Mouse (Mus musculus): ENCODE data around the gene Ubp1.
"Not testable (repeated sequence)": the region's sequence is repeated elsewhere in the genome, so short reads cannot be mapped to it uniquely, and the experiment has no call there.

Gene Ubp1

DNA sequence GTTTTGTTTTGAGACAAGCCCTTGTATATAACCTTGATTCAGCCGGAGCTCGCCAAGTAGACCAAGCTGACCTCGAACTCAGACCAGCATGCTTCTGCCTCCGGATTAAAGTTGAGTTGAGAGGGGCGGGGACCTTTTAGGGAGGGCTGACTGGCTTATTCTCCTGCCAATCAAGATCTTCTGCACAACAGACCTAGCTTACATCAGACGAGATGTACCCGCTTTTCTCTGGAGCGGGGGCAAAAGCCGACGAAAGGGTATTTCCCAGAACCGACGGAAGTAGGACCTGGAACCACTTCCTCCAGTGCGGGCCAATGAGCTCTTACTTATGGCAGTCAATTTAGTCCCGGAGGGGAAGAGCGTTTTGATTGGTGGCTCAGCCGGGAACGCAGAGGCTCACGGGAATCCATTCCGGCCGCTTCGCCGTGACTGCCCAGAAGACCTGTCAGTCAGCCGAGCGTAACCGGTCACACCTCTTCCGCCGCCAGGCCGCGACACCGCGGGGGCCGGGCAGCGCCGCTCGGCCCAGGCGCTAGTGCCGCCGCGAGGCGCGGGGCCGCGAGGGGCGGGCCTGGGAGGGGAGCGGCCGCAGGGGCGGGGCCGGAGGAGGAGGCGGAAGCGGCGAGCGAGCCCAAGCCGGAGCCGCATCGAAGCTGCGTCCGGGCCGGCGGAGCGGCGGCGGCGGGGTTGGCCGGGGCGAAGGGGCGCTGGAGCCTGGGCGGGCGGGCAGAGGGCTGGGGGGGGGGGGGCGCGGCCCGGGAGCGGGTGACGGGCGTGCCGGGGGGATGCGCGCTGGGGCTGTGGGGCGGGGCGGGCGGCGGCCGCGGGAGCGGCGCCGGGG is at the start of gene Ubp1:
Gene Ubp1, plus strand, starts transcription at position 401 of the 841 bp plus-strand sequence.
- in situ Hi-C loops (cut with MseI, MboI), result no loop called here

DNA sequence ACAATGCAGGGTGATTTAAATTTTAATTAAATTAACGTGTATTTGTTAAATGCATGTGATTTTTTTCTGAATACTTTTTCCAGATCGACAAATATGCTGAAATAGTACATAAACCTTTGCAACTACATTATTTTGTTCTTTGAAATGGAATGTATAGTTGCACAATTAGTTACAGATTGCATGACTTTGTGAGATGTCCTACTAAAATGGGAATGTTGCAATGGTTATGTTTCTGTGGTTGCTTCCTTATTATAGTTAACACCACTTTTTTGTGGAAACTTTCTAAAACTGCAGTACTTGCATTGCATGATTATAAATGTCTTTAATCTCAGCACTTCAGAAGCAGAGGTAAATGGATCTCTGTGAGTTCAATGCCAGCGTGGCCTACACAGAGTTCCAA is 35.8 kb upstream of the Ubp1 start:
- in situ Hi-C loops (cut with MseI, MboI), result no loop called here

DNA sequence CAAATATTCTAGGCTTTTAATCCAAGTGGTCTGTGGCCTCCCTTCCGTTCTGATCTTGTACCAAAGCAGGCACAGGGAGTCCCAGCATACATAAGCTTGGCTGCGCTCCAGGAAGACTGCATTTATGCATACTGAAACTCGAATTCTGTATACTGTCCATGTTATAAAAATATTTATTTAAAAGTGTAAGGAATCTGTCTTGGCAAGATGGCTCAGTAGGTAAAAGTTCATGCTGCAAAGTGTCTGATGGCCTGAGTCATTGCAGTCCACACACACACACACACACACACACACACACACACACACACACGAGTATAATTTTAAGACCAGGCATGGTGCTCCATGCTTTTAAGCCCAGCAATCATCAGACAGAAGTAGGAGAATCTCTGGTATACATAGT is 27.6 kb upstream of the Ubp1 start:
- in situ Hi-C loops (cut with MseI, MboI), result no loop called here

DNA sequence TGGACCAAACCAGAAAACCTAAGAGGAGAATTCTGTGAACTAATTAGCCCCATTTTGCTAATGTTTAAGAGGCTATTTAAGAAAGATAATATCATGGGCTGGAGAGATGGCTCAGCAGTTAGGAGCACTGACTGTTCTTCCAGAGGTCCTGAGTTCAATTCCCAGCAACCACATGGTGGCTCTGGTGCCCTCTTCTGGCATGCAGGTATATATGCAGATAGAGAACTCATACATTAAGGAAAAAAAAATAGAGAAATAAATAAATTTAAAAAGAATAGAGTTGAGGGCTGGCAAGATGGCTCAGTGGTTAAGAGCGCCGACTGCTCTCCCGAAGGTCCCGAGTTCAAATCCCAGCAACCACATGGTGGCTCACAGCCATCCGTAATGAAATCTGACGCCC is 26.4 kb upstream of the Ubp1 start:
- in situ Hi-C loops (cut with MseI, MboI), result not testable (repeated sequence)

DNA sequence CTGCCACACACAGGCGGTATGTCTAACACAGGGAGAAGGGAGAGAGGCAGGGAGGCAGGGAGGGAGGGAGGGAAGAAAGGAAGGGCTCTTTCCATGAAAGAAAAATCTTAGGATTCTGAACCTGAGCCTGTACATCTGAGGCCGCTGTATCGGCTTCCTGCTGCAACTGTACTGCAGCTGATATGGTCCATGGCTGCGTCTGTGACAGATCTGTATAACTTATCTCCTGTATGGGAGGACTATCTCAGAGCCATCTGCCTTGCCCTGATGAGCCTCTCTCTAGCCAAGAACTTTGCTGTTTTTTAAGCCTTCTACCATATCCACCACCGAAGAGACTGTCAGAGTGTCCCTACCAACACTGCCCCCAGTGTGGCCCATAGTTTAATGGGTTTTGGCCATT is 14.9 kb upstream of the Ubp1 start:
- in situ Hi-C loops (cut with MseI, MboI), result no loop called here

DNA sequence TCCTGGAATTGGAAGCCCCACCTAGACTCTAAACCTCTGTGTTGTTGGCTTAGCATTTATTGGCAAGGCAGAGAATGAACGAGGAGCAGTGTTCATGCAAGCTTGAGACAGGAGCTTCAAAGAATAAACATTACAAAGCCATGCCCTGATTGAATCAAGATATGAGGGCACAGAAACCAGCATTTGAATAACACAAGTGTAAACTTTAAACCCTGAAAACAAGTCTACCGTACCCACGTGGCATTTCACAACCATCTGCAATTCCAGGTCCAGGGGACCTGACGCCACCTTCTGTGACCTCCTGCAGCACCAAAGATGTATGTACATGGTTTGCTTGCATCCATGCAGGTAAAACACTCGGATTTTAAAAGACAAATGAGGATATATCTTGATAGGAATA is 8.1 kb upstream of the Ubp1 start:
- in situ Hi-C loops (cut with MseI, MboI), result no loop called here

DNA sequence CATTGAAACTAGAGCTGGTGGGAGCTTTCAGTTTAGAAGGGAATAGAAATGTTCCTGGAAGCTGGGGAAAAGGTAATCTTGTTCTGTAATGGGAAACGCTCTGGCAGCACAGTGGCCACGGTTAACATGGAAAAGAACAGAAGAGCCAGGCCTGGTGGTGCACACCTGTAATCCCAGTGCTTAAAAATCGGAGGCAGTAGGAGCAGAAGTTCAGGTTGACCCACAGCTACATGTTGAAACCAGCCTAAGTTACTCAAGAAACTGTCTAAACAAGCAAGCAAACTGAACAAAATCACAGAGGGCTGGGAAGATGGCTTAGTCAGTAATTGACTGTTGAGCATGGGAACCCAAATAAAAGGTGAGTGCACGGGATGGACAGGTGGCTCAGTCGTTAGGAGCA is 5.9 kb upstream of the Ubp1 start:
- in situ Hi-C loops (cut with MseI, MboI), result no loop called here

DNA sequence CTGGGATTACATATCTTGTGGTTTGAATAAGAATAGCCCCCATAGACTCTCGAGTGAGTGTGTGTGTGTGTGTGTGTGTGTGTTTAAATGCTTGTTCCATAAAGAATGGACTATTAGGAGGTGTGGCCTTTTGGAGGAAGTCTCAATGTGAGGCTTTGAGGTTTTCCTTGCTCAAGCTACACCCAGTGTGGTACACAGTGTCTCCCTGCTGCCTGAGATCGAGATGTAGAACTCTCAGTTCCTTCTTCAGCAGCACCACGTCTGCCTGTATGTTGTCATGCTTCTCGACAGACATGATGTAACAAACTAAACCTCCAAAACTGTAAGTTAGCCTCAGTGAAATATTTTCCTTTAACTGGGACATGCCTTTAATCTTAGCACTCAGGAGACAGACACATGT is 2.1 kb upstream of the Ubp1 start:
- in situ Hi-C loops (cut with MseI, MboI), result no loop called here

DNA sequence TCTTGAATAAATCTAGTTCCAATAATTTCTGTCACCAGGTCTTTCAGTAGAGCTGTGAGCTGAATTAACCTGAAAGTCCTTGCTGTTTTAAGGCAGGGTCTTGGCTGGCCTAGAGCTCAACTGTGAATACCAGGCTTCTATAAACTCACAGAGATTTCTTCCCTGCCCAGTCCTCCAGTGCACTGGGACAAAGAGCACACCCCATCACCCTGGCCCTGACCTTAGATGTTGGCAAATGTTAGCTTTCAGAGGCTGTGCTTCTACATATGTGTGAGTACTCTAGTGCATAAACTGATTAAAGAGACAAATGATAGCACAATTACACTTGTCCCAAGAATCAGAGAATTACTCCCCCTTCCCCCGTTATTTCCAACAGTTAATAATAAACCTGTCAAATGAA is 1.1 kb upstream of the Ubp1 start:
- in situ Hi-C loops (cut with MseI, MboI), result no loop called here

DNA sequence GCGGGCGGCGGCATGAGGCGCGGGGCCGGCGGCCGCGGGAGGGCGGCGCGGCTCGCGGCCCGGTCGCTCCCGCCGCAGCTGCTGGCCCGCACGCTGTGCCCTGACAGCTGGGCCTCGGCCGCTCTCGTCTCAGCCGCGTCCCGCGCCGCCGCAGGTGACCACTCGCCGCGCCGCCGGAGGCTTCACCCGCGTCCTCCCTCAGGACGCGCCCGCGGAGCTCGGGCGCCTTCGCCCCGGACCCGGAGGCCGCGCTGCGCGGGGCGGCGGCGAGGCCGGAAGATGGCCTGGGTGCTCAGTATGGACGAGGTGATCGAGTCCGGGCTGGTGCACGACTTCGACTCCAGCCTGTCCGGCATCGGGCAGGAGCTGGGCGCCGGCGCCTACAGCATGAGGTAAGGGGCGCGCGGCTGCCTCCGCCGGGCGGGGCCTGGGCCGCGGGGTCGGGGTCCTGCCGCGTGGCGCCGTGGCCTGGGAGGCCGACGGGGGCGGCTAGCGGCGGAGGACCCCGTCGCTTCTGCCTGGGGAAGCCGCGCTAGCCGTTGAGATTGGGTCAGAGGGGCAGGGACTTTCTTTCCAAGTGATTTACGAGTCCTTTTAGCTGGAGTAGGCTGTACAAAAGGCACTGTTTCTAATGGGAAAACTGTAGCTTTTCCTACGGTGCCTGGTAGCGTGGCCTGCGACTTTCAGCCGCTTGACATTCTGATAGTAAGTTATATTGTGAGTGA is 803 bp downstream of the Ubp1 start:
- in situ Hi-C loops (cut with MseI, MboI), result no loop called here

DNA sequence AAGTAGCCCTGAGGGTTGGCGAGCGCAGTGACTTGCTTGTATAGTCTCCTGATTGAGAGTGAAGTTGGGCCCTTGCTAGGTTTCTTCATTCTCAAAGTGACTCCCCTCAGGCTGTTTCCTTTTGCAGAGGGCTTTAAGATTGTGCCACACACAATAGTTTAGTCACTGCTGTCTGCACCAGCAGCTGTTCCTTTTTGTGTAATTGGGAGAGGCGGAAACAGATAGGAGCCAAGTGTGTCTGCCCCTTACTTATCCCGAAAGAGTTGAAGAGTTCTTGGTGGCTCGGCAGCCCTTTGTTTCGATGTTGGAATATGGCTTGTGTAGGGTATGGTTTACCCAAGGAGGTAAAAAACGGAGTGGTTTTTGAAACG is 1.4 kb downstream of the Ubp1 start:
- in situ Hi-C loops (cut with MseI, MboI), result no loop called here

DNA sequence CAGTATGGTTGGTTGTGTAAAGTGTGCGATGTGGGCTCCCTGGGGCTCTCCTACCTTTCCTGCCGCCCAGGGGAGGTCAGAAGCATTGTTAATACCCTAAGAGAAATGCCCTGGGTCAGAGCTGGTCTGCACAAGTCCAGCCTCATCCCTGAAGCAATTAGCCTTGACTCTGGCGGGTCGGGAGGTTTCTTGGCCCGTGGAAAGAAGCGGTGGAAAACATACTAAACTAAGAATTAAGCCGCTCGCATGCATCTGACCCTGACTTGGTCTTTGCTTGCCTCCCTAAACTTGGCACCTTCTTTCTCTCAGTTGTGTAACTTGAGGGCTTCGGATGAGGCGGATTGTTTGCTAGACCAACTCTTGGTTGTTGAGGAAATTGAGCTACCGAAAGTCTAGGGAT is 1.8 kb downstream of the Ubp1 start:
- in situ Hi-C loops (cut with MseI, MboI), result no loop called here

DNA sequence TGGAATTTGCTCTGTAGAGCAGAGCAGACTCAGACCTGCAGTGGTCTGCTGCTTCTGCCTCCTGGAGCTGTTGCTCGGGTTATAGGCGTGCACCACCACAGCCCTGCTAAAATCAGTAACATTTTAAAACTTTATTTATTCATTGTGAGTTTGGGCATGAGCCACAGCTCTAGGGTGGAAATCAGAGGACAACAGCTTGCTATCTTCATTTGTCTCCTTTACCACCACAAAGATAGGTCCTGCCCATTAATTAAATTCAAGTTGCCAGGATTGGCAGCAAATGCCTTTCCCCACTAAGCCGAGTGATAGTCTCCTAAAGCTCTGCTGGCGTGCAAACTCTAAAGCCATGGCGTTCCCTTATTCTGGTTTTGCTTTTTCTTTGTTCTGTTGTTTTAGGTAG is 4.9 kb downstream of the Ubp1 start:
- in situ Hi-C loops (cut with MseI, MboI), result no loop called here

DNA sequence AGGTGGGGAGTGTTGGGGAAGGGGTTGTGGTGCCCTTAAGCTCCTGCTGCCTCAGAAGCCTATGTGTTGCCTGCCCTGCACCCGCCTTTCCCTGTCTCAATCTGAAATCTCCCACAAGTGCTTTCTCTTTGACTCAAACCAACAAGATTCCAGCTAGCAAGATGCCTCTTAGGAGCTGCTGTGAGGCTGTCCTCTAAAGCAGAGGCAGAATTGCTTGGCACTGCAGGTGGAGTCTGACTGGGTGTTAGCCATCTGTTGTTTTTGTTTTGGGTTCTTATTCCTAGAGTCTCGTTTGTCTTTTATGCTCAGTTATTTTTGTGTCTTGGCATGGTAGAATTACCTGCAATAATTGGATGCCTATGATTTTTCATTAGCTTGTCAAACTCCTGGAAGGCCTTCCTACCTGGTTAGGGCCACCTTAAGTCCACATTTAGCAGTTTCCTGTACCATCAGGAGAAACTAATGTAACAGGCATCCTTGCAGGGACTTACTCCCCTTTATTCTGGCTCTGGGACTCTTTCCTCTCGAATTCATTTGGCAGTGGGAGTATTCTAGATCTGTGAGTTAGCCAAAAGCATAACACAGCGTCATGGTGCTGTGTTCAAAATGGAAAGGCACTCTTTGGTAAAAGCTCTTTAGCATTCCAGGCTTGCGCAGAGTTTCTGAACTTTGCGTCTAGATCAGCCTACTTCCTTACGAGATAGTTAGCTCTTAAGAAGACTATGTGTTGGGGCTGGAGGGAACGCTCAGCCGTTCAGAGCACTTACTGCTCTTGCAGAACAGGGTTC is 8.5 kb downstream of the Ubp1 start:
- in situ Hi-C loops (cut with MseI, MboI), result no loop called here

DNA sequence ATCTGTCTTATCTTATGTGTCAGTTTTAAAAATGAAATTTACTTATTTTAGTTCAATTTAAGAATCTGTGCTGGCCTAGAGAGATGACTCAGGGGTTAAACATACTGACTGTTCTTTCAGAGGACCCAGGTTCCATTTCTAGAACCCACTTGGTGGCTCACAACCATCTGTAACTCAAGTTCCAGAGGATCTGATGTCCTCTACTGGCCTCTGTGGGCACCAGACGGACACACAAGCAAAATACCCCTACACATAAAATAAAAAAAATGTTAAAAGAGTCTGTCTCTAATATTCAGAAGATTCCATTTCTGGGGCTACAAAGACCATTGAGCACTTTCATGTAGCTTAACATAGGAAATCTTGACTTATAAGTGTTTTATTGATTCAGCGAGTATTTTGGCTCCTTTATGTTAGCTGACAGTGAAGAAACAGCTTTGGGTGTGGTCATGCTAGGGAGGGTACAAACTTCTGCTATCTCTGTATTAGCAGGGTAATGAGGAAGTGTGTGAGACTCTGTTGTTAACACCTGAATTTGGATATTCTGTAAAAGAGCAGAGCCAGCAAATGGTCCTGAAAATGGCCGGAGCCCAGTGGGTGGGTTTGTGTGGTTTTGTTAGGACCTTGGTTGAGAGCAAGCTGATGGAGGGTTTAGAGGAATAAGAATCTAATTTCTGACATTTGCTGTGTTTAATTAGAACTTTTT is 10.5 kb downstream of the Ubp1 start:
- in situ Hi-C loops (cut with MseI, MboI), result no loop called here

DNA sequence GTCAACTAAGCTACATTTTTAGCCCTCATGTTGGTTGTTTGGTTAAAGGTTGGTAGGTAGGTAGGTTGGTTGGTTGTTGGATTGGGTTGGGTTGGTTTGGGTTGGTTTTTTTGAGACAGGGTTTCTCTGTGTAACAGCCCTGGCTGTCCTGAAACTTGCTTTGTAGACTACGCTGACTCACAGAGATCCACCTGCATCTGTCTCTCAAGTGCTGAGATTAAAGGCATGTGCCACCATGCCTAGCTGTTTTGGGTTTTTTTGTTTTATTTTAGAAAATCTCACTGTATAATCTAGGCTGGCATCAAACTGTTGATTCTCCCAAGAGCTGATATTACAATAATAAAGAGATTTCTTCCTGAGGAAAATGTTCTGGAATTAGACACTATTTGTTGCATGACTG is 12.6 kb downstream of the Ubp1 start:
- in situ Hi-C loops (cut with MseI, MboI), result no loop called here

DNA sequence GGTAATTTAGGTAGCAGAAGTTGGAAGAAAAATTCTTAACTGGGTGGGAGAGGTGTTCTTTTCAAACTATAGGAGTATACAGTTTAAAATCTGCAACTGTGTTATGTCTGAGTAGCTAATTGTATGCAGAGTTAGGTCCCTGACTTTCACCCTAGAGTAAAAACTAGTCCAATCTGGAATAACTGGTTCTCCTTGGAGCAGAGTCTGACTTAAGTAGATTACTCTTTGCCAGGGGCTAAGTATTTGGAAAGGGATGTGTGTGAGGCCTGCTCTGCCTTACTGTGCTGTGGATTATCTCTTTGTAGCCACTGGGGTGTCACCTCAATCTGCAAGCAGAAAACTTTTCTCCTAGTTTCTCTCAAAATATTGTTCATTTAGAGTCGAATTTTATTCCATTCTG is 16.5 kb downstream of the Ubp1 start:
- in situ Hi-C loops (cut with MseI, MboI), result no loop called here

DNA sequence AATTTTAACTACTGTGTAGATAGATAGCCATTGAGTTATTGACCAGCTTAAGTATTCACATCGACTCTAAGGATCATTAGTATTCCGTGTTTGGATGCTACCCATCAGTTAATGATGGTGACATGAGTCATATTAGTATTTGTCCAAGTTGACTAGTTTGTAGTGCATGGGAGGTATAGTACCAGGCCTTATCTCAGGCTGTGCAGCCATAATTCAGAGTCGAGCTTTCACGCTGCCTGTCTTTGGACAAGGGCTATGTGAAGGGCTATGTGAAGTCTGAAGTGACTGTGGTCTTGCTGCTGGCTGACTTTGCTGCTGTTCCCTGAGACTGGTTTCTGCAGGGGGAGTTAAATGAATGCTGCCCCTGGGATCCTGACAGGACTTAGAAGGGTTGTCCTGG is 27.0 kb downstream of the Ubp1 start:
- in situ Hi-C loops (cut with MseI, MboI), result no loop called here

DNA sequence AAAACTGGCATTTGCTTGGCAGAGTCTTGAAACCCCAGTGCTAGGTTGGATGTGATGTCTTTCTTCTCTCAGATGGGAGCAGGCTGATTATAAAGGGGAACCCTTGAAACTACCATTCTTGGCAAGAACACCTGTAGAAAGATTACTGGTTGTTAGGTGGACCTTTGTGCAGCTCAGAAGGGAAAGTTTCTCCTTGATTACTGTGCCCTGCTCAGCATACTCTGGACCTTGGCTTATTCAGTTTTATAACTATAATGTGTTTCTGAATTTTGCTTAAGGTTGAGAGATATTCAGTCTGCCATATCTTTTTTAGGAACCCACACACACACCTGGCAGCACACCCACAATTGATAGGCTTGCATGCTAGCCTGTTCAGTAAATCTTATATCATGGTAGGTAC is 33.0 kb downstream of the Ubp1 start:
- in situ Hi-C loops (cut with MseI, MboI), result no loop called here

DNA sequence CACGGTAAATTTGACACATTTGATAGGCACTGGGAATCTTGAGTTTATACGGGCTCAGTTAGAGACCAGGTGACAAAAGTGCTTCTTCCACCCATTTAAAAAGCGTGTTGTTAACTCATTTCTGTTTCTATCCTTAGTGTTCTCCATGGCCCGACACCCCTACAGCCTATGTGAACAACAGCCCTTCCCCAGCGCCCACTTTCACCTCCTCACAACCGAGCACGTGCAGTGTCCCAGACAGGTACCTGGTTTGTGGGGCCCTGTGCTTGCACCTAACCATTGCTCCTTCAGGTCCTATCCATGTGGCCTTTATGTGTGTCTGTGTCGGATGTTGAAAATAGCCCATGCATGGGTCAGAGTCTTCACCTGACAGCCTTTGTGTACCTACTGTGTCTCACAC is 33.7 kb downstream of the Ubp1 start:
- in situ Hi-C loops (cut with MseI, MboI), result no loop called here

DNA sequence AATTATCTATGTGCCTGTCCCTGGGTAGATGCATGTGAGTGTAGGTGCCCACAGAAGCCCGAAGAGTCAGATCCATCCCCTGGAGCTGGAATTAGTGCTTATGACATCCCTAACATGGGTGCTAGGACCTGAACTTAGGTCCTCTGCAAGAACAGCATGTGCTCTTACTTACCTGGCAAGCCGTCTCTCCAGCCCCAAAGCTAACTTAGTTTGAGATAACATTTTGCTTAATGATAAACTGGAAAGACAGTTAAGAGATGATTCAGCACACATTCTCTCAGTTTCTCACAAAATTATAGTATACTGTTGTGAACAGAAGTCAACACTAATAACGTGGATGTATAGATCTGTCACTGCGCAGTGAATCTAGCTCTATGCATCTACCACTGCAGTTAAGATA is 36.1 kb downstream of the Ubp1 start:
- in situ Hi-C loops (cut with MseI, MboI), result no loop called here

DNA sequence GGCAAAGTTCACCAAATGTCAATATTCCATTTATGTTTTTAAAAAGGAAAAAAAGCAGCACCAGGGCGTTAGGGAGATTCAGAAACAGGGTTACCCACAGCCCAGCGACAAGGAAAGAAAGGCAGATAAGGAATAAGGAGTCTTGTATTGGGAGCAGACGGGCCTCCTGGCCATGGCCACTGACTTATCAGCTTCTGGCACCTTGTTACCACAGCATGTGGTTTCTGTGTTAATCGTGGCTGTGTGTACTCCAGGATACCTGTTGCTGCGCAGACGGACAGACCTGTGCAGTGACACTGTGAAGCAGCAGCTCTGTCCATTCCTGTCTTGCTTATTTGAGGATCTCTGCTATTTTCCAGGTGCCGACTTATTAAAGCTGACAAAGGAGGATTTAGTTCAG is 38.2 kb downstream of the Ubp1 start:
- in situ Hi-C loops (cut with MseI, MboI), result no loop called here
